Mouse (Mus musculus) E14TG2a.4 (cell line): ENCODE results near the gene Gm6793.
A peak's percentile ranks its signal among the peaks of the same experiment; 100 is the strongest.

Source experiments
- H3K27me3 ChIP-seq: 2 replicates; pipeline ENCODE4 v1.6.1; 2014; ENCODE audit warnings: low read length, control low read depth; ENCODE audit not compliant: insufficient read depth
- H3K36me3 ChIP-seq: 2 replicates; pipeline ENCODE4 v1.6.1; 2014; ENCODE audit warnings: low read length, control low read depth; ENCODE audit not compliant: insufficient read depth
- H3K4me1 ChIP-seq: replicated peaks from 2 replicates; pipeline ENCODE4 v1.6.1; 2014; ENCODE audit warnings: low read depth, low read length, control low read depth
- H3K4me3 ChIP-seq: replicated peaks from 2 replicates; pipeline ENCODE4 v1.5.1; 2014; ENCODE audit warnings: mild to moderate bottlenecking, low read length
- H3K9me3 ChIP-seq: 2 replicates; pipeline ENCODE4 v1.6.1; 2014; ENCODE audit warnings: low read length, control low read depth
- CTCF ChIP-seq: conservative IDR thresholded peaks from 2 replicates; pipeline ENCODE4 v1.5.1; 2014; ENCODE audit warnings: low read length
- NANOG ChIP-seq: IDR thresholded peaks from 2 replicates; pipeline ENCODE4 v1.6.1; 2014; ENCODE audit warnings: borderline replicate concordance, low read length, mixed read lengths
- POU5F1 ChIP-seq: IDR thresholded peaks from 2 replicates; pipeline ENCODE4 v1.6.1; 2014; ENCODE audit warnings: low read length, borderline replicate concordance

Gene Gm6793

GRCm38 (mm10) chr8:112014936-112015335 is at the start of gene Gm6793:
TSS of gene Gm6793 (minus strand) at chr8:112015036.
- TF ChIP-seq NANOG (no peak), POU5F1 (no peak), CTCF (no peak)
- peaks cover 17% of the 10 kb centered on the region for H3K27me3 ChIP-seq

DNA sequence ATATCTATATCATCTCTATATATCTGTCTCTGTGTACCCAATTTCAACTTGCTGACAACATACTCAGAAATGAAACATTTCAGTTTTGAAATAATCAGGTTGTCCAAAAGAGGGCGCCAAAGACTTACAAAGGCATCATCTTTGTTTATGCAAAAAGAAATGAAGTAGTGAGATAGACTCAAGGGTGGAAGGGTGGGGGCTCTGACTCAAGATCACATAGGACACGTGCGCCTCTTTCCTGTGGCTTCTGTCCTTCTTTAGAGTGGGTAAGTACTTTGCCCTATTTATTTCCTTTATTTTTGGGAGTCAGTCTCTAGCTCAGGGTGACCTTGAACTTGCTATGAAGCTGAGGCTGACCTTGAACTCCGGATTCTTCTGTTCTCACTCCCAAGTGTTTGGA is 46.5 kb upstream of the Gm6793 start:
- H3K4me3 ChIP-seq, result no peak overlapping the region
- no peak for TF ChIP-seq POU5F1
- TF ChIP-seq NANOG, result no peak
- TF ChIP-seq CTCF, result peak; percentile 58
- H3K9me3 ChIP-seq, result no peaks in the 10 kb centered on the region
- H3K36me3 ChIP-seq, result no peaks in the 10 kb centered on the region
- peaks cover 4% of the 10 kb centered on the region for H3K4me1 ChIP-seq
- peaks cover 6% of the 10 kb centered on the region for H3K27me3 ChIP-seq

More at GRCm38 (mm10) chr8:112014936-112015335, at the start of gene Gm6793:
- H3K4me1 ChIP-seq, result peaks cover 17% of the 10 kb centered on the region
- no peak within 1 kb of the TSS for H3K4me3 ChIP-seq
- H3K9me3 ChIP-seq, result no peaks in the 10 kb centered on the region
- peaks cover 44% of the 10 kb centered on the region for H3K36me3 ChIP-seq

GRCm38 (mm10) chr8:112054456-112054855 is 39.6 kb upstream of the Gm6793 start:
- Histone ChIP-seq H3K27me3 (peaks cover 6% of the 10 kb centered on the region), H3K4me3 (no peak overlapping the region), H3K36me3 (no peaks in the 10 kb centered on the region), H3K9me3 (no peaks in the 10 kb centered on the region), H3K4me1 (no peaks in the 10 kb centered on the region)
- TF ChIP-seq NANOG (no peak), POU5F1 (no peak), CTCF (no peak)

GRCm38 (mm10) chr8:112051537-112051936 is 36.7 kb upstream of the Gm6793 start:
- no peaks in the 10 kb centered on the region for H3K9me3 ChIP-seq
- H3K4me3 ChIP-seq, result no peak overlapping the region
- H3K27me3 ChIP-seq, result peaks cover 12% of the 10 kb centered on the region
- H3K4me1 ChIP-seq, result no peaks in the 10 kb centered on the region
- TF ChIP-seq NANOG (no peak), POU5F1 (no peak), CTCF (peak; percentile 58)
- no peaks in the 10 kb centered on the region for H3K36me3 ChIP-seq

- TF ChIP-seq POU5F1 (no peak), CTCF (peak; percentile 71)
- Histone ChIP-seq H3K4me1 (no peaks in the 10 kb centered on the region), H3K27me3 (peaks cover 12% of the 10 kb centered on the region), H3K4me3 (no peak overlapping the region), H3K36me3 (no peaks in the 10 kb centered on the region), H3K9me3 (no peaks in the 10 kb centered on the region)
Observed at GRCm38 (mm10) chr8:112049984-112050383, 35.1 kb upstream of the Gm6793 start.

GRCm38 (mm10) chr8:112048293-112048692 is 33.5 kb upstream of the Gm6793 start:
- Histone ChIP-seq H3K36me3 (no peaks in the 10 kb centered on the region), H3K4me1 (no peaks in the 10 kb centered on the region), H3K27me3 (peaks cover 12% of the 10 kb centered on the region), H3K9me3 (no peaks in the 10 kb centered on the region), H3K4me3 (no peak overlapping the region)
- TF ChIP-seq NANOG, result no peak

GRCm38 (mm10) chr8:112045896-112046295 is 31.1 kb upstream of the Gm6793 start:
- Histone ChIP-seq H3K36me3 (no peaks in the 10 kb centered on the region), H3K27me3 (peaks cover 18% of the 10 kb centered on the region), H3K9me3 (no peaks in the 10 kb centered on the region), H3K4me3 (no peak overlapping the region), H3K4me1 (no peaks in the 10 kb centered on the region)
- TF ChIP-seq CTCF, result peak; percentile 87
- no peak for TF ChIP-seq NANOG

GRCm38 (mm10) chr8:112045182-112045581 is 30.3 kb upstream of the Gm6793 start:
- Histone ChIP-seq H3K4me3 (no peak overlapping the region), H3K9me3 (no peaks in the 10 kb centered on the region), H3K4me1 (no peaks in the 10 kb centered on the region), H3K36me3 (no peaks in the 10 kb centered on the region), H3K27me3 (peaks cover 18% of the 10 kb centered on the region)
- TF ChIP-seq CTCF, result peak; percentile 79
- no peak for TF ChIP-seq NANOG

DNA sequence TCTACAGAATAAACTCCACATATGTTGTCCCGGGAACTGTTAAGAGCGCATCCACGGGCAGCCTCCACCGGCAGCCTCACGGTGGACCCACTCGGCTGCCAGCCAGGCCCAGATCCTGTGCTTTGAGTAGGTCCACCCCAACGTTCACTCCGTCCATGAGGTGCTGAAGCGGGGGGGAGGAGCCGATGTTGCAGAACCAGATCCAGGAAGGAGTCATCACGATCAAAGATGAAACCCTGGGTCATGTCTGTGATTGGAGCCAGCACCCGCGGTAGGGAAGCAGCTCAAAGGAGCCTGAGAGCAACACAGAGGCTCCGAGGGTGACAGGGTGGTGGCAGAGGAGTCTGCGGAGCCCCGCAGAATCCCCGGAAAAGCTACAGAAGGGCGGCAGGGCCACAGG is 22.7 kb upstream of the Gm6793 start:
- H3K4me3 ChIP-seq, result peak overlapping the region; percentile 56
- H3K27me3 ChIP-seq, result peaks cover 10% of the 10 kb centered on the region
- no peak for TF ChIP-seq NANOG
- TF ChIP-seq CTCF, result no peak
- TF ChIP-seq POU5F1, result no peak
- H3K36me3 ChIP-seq, result no peaks in the 10 kb centered on the region
- no peaks in the 10 kb centered on the region for H3K9me3 ChIP-seq
- peaks cover 36% of the 10 kb centered on the region for H3K4me1 ChIP-seq
